Mouse (Mus musculus) kidney, embryonic 14.5 days (tissue): Measurements from ENCODE around the gene Focad. TPM values are rescaled to one million over a fixed set of nuclear protein-coding genes. Genes with fewer than 3 reads are reported as not detected.
A peak's percentile ranks its signal among the peaks of the same experiment; 100 is the strongest.

Experiments used
- ATAC-seq: fragments of 200-750 bp; cut with Nextera tagmentation; 2 replicates; pipeline ENCODE4 v1.8.0; 2017; ENCODE audit warnings: moderate number of reproducible peaks, mild to moderate bottlenecking, moderate TSS enrichment, moderate library complexity; ENCODE audit not compliant: low FRiP score, low TSS enrichment
- H3K27ac ChIP-seq: fragments of 300-500 bp; sonication (generic); 2 replicates; pipeline ENCODE4 v1.5.1; 2014; ENCODE audit warnings: low read depth, mild to moderate bottlenecking, low read length, moderate library complexity, mixed read lengths
- H3K27me3 ChIP-seq: fragments of 300-500 bp; sonication (generic); 2 replicates; pipeline ENCODE4 v1.6.1; 2014; ENCODE audit warnings: mild to moderate bottlenecking, low read length; ENCODE audit not compliant: control insufficient read depth, insufficient read depth
- H3K36me3 ChIP-seq: fragments of 300-500 bp; sonication (generic); 2 replicates; pipeline ENCODE4 v1.6.1; 2014; ENCODE audit warnings: low read length, mixed read lengths; ENCODE audit not compliant: control insufficient read depth, insufficient read depth
- H3K4me1 ChIP-seq: fragments of 300-500 bp; sonication (generic); 2 replicates; pipeline ENCODE4 v1.6.1; 2014; ENCODE audit warnings: low read length, mixed read lengths; ENCODE audit not compliant: control insufficient read depth, insufficient read depth
- H3K4me2 ChIP-seq: fragments of 300-500 bp; sonication (generic); replicated peaks from 2 replicates; pipeline ENCODE4 v1.6.1; 2014; ENCODE audit warnings: low read depth, mild to moderate bottlenecking, low read length
- H3K4me3 ChIP-seq: fragments of 300-500 bp; sonication (generic); 2 replicates; pipeline ENCODE4 v1.5.1; 2014; ENCODE audit warnings: mild to moderate bottlenecking, low read length
- H3K9ac ChIP-seq: fragments of 300-500 bp; sonication (generic); 2 replicates; pipeline ENCODE4 v1.6.1; 2014; ENCODE audit warnings: low read depth, mild to moderate bottlenecking, low read length, moderate library complexity
- H3K9me3 ChIP-seq: fragments of 300-500 bp; sonication (generic); 2 replicates; pipeline ENCODE4 v1.6.1; 2016; ENCODE audit warnings: low read length; ENCODE audit not compliant: control insufficient read depth
- WGBS: fragments of 180-500 bp; shearing (Covaris S2); extraction: QIAGEN DNeasy Blood & Tissue Kit; methylation state at CpG from one replicate; pipeline ENCODE4 v1.1.7; 2014; 5-methylcytosine and 5-hydroxymethylcytosine counted together
- polyA plus RNA-seq: library from polyadenylated mRNA; unstranded; fragments of >200 nt; fragmentation: Nextera tagmentation; extraction: Ambion mirVana; gene quantifications from 2 replicates; pipeline ENCODE4 v1.2.1, GENCODE M21; 2014

The Focad gene
- polyA plus RNA-seq, 1 experiment from 2014 or later = 19.5 TPM

DNA sequence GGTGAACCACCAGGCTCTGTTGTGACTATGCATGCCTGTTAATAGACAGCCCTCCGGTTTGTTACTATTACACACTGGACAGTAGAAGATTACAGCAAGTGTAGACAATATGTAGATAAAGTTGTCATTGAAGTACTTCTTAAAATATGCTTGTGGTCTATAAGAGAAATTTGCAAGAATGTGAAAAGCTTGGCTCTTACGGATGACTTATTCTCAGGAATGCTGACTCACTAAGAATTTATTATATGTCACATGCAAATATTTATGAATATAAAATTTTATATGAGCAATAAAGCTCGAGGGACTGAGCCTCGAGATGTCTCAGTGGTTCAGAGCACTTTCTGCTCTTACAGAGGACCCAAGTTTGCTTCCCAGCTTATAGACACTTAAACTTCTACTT, 240.1 kb downstream of the Focad start:
- WGBS = 72% methylated on average over 4 of the region's 4 CpGs
- Histone ChIP-seq H3K27ac (no peak overlapping the region), H3K27me3 (no peaks in the 10 kb centered on the region)

DNA sequence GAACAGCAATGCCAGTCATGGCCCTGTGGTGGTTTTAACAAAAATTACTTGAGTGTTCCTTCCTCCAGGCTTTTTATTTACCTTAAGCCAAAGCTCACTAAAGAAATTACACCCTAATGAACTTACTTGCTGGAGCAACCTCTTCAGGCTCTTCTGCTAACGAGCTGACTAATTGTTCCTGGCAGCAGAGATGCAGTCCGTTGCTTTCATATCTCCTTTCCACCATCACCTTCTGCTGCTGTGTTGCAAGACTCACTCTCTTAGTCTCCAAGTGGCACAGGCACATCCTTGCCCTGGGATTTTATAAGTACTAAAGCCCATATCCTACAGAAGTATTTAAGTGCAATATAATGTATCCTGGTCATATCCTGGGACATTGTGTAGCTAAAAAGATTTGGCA, 242.3 kb downstream of the Focad start:
- H3K36me3 ChIP-seq = no peaks in the 10 kb centered on the region
- no peak overlapping the region for H3K4me2 ChIP-seq
- no peak overlapping the region for H3K27ac ChIP-seq
- H3K4me3 ChIP-seq = no peak overlapping the region
- H3K4me1 ChIP-seq = no peaks in the 10 kb centered on the region
- no peak overlapping the region for H3K9ac ChIP-seq
- 75% methylated on average over 2 of the region's 2 CpGs for whole genome bisulfite sequencing
- H3K9me3 ChIP-seq = no peaks in the 10 kb centered on the region
- no peak for ATAC-seq
- no peaks in the 10 kb centered on the region for H3K27me3 ChIP-seq

More for the DNA sequence above, 240.1 kb downstream of the Focad start:
- Histone ChIP-seq H3K4me2 (no peak overlapping the region), H3K4me1 (no peaks in the 10 kb centered on the region), H3K36me3 (no peaks in the 10 kb centered on the region), H3K9me3 (no peaks in the 10 kb centered on the region), H3K9ac (no peak overlapping the region), H3K4me3 (no peak overlapping the region)
- ATAC-seq = no peak

DNA sequence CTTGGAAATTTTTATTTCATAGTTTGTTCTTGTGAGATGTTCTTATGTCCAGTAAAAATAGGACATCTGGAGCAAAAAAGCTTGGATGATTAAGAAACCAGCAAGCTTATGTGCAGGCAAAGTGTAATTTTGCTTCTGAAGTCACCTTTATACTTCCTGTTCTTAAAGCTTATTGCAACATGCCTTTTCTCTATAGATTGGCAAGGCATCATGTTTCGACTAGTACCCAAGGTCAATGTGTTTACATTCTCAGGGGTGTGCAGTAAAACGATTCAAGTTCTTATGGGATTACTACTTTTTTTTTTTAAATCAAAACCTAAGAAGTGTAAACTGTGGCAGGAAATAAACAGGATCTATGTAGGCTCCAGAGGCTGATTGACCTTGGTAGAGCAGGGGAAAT, 242.9 kb downstream of the Focad start:
- H3K27me3 ChIP-seq = no peaks in the 10 kb centered on the region
- H3K4me2 ChIP-seq = no peak overlapping the region
- no peaks in the 10 kb centered on the region for H3K9me3 ChIP-seq
- H3K36me3 ChIP-seq = no peaks in the 10 kb centered on the region
- H3K9ac ChIP-seq = no peak overlapping the region
- WGBS = 47% methylated on average over 2 of the region's 2 CpGs
- no peaks in the 10 kb centered on the region for H3K4me1 ChIP-seq
- H3K4me3 ChIP-seq = no peak overlapping the region
- ATAC-seq = no peak
- H3K27ac ChIP-seq = no peak overlapping the region

DNA sequence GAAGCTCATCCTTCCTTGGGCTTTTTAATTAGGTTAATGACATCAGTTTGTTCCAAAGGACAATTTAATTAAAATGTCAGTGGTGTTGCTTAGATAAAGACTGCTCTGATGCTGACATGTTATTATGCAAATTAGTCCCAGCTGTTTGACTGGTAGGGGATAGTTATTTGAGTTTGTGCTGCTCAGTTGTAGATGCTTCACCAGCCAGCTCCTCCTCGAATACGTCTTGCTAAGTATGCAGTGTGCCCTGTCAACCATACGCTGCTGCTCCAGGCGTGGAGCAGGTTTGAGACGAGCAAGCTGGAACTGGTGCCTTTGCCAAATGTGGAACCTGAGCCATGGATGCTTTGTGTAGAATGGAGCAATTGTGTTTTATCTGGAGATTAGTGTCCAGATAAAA, 243.7 kb downstream of the Focad start:
- Histone ChIP-seq H3K36me3 (no peaks in the 10 kb centered on the region), H3K9ac (no peak overlapping the region), H3K27ac (no peak overlapping the region), H3K4me2 (no peak overlapping the region), H3K4me3 (no peak overlapping the region), H3K9me3 (no peaks in the 10 kb centered on the region), H3K4me1 (no peaks in the 10 kb centered on the region), H3K27me3 (no peaks in the 10 kb centered on the region)
- 51% methylated on average over 5 of the region's 5 CpGs for WGBS
- ATAC-seq = no peak

DNA sequence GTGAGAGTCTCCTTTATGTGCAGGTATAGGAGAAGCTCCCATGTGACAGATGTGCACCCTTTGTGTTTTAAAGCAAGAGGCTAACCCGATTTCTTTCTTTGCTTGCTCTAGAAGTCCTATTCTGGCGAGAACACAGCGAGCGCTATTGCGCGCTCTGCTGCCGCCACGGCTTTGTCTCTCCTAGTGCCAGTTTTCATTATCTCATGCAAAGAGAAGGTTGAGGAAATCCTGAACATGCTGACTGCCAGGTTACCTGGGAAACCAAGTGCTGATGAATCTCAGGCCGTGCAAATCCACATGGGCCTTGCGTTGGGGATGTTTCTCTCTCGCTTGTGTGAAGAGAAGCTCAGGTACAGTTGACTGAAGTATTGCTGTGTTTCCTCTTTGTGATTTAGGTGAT, 250.0 kb downstream of the Focad start:
- H3K9me3 ChIP-seq = no peaks in the 10 kb centered on the region
- H3K27me3 ChIP-seq = no peaks in the 10 kb centered on the region
- 95% methylated on average over 11 of the region's 11 CpGs for WGBS
- no peak overlapping the region for H3K9ac ChIP-seq
- no peak overlapping the region for H3K4me2 ChIP-seq
- no peak overlapping the region for H3K4me3 ChIP-seq
- no peaks in the 10 kb centered on the region for H3K4me1 ChIP-seq
- no peak overlapping the region for H3K27ac ChIP-seq
- no peaks in the 10 kb centered on the region for H3K36me3 ChIP-seq
- ATAC-seq = no peak

DNA sequence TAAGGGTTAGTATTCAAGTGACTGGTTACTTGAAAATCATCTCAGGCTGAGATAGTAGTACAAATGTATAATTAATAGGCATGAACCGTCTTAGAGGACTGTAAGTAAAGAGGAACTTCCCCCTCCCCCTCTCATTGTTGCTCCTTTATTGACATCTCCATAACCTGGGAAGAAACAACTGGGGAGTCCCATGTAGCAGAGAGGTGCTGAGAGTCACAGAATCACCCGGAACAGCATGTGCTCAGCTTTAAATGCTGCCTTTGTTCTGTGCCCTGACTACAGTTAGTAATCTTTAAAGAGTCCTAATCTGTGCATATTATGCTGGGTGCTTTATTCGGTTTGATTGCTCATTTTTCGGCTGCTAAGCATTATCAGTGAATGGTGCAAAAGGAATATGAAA, 250.6 kb downstream of the Focad start:
- 75% methylated on average over 4 of the region's 4 CpGs for WGBS
- Histone ChIP-seq H3K4me3 (no peak overlapping the region), H3K9ac (no peak overlapping the region), H3K4me1 (no peaks in the 10 kb centered on the region), H3K9me3 (no peaks in the 10 kb centered on the region), H3K36me3 (no peaks in the 10 kb centered on the region), H3K4me2 (no peak overlapping the region), H3K27ac (no peak overlapping the region), H3K27me3 (no peaks in the 10 kb centered on the region)
- ATAC-seq = no peak

DNA sequence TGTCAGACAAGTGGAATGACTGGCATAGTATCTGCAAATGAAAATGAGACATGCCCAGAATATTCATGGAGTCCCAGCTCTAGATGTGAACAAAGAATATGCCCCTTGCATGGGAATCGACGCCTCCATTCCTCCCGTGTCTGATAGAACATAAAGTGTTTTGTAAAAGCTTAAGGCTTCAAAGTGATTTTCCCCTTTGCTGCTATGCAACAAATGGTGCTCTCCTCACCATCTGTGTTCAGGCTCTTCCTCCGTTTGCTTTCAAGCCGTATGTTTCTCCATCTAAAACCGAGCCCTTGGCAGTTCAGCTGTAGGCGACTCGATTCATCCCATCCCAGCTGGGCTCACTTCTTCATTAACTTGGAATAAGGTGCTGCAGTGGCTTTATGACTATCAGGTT, 251.5 kb downstream of the Focad start:
- WGBS = 42% methylated on average over 8 of the region's 8 CpGs
- Histone ChIP-seq H3K27me3 (no peaks in the 10 kb centered on the region), H3K36me3 (no peaks in the 10 kb centered on the region), H3K4me2 (no peak overlapping the region), H3K4me3 (no peak overlapping the region), H3K4me1 (no peaks in the 10 kb centered on the region), H3K9ac (no peak overlapping the region), H3K9me3 (no peaks in the 10 kb centered on the region), H3K27ac (no peak overlapping the region)
- ATAC-seq = no peak

DNA sequence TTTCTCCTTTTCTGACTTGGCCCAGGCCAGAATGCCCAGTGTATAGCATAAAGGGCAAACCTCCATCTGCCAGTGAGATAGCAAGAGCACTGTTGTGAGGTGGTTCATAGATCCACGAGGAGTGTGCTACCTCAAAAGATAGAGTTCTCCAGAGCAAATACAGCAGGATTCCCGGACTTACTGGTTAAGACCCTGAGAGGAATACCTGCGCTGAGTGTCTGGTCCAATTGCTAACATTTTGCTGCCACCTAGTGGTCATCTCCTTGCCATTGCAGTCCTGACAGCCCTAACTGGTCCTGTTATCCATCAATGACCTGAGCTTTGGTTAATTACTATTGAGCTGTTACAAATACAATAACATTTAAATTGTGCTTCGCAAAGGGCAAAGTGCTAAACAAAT, 256.5 kb downstream of the Focad start:
- no peak overlapping the region for H3K9ac ChIP-seq
- H3K9me3 ChIP-seq = no peaks in the 10 kb centered on the region
- H3K27me3 ChIP-seq = no peaks in the 10 kb centered on the region
- no peaks in the 10 kb centered on the region for H3K4me1 ChIP-seq
- no peak overlapping the region for H3K27ac ChIP-seq
- WGBS = 2% methylated on average over 4 of the region's 4 CpGs
- H3K4me3 ChIP-seq = no peak overlapping the region
- H3K4me2 ChIP-seq = no peak overlapping the region
- peak; percentile 83 for ATAC-seq
- H3K36me3 ChIP-seq = no peaks in the 10 kb centered on the region

DNA sequence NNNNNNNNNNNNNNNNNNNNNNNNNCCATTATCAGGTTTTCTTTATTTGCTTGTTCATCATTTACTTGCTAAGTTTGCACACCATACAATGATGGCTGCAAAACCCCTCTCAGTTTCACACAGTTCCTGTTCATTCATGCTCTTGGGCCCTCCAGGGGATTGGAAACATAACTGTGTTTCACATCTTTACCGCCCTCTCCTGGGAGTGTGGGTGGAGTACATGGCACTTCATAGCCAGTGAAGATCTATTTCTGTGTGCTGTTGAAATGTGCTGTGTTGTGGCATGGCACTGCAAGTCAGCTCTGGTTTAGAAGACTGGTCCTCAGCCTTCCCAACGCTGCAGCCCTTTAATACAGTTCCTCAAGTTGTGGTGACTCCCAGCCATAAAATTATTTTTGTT, 262.2 kb downstream of the Focad start:
- no peak overlapping the region for H3K4me2 ChIP-seq
- no peaks in the 10 kb centered on the region for H3K36me3 ChIP-seq
- no peak overlapping the region for H3K9ac ChIP-seq
- no peak overlapping the region for H3K27ac ChIP-seq
- no peak overlapping the region for H3K4me3 ChIP-seq
- ATAC-seq = no peak
- WGBS = 79% methylated on average over 2 of the region's 2 CpGs
- no peaks in the 10 kb centered on the region for H3K27me3 ChIP-seq
- H3K9me3 ChIP-seq = no peaks in the 10 kb centered on the region
- no peaks in the 10 kb centered on the region for H3K4me1 ChIP-seq

DNA sequence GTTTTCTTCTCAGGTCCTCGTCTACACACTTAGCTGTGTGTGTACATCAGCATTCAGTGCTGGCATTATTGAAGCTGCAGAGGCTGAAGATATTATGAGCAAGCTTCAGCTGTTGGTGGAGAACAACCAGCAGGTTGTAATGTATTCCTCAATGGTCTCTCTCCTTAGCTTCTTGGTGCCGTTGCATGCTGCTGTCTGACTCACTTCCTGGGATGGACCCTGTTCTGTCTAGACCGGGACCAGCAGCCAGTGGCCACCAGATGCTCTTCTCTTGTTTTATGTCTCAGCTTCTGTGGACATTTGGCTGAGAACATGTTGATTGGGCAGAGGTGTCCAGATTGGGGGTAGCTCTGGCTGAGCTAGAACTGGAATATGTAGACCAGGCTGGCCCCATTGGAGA, 263.0 kb downstream of the Focad start:
- no peak overlapping the region for H3K4me2 ChIP-seq
- no peak overlapping the region for H3K9ac ChIP-seq
- WGBS = 92% methylated on average over 3 of the region's 3 CpGs
- no peaks in the 10 kb centered on the region for H3K27me3 ChIP-seq
- H3K27ac ChIP-seq = no peak overlapping the region
- H3K9me3 ChIP-seq = no peaks in the 10 kb centered on the region
- H3K36me3 ChIP-seq = no peaks in the 10 kb centered on the region
- no peak for ATAC-seq
- H3K4me1 ChIP-seq = no peaks in the 10 kb centered on the region
- no peak overlapping the region for H3K4me3 ChIP-seq
